Mouse (Mus musculus): ENCODE measurements around the gene Tmem79. TPM values are rescaled to one million over a fixed set of nuclear protein-coding genes. Genes with fewer than 3 reads are reported as not detected.

Gene Tmem79
- total and polyA plus RNA-seq, 3 experiments, result 1.1 to 3.8 (median 2.7) TPM

- no peaks in the 10 kb centered on the region for H3K27me3 ChIP-seq (ENCODE audit: insufficient read depth, low read length)
- H3K4me3 ChIP-seq (ENCODE audit: low read depth, low read length), result no peak overlapping the region
- TF ChIP-seq GATA2 (IDR thresholded peaks at IDR 0.05; ENCODE audit: borderline replicate concordance, low read depth, low read length) (no peak), CTCF (IDR thresholded peaks at IDR 0.05; ENCODE audit: low read depth, low read length) (no peak), GATA1 (IDR thresholded peaks at IDR 0.05; ENCODE audit: borderline replicate concordance, low read length) (no peak), POLR2AphosphoS5 (IDR thresholded peaks at IDR 0.05; ENCODE audit: insufficient replicate concordance, low read depth, low read length) (no peak), TAL1 (conservative IDR thresholded peaks at IDR 0.05; ENCODE audit: low read depth, low read length) (no peak)
- ATAC-seq (ENCODE audit: extremely low read depth, insufficient number of reproducible peaks, low FRiP score, poor library complexity, severe bottlenecking) (no peak), DNase-seq (ENCODE audit: low spot score) (no peak)
- H3K36me3 ChIP-seq (replicated peaks), result peaks cover 54% of the 10 kb centered on the region
- H3K9me3 ChIP-seq (replicated peaks), result no peaks in the 10 kb centered on the region
- H3K4me1 ChIP-seq (ENCODE audit: insufficient read depth, low read depth, low read length), result peaks cover 65% of the 10 kb centered on the region
These were observed 3.1 kb upstream of the Tmem79 start for GRCm38 (mm10) chr3:88339006-88339405.

- Histone ChIP-seq H3K36me3 (replicated peaks) (peaks cover 54% of the 10 kb centered on the region), H3K4me3 (ENCODE audit: low read depth, low read length) (no peak overlapping the region), H3K9me3 (replicated peaks) (no peaks in the 10 kb centered on the region), H3K4me1 (ENCODE audit: insufficient read depth, low read depth, low read length) (peaks cover 67% of the 10 kb centered on the region), H3K27me3 (ENCODE audit: insufficient read depth, low read length) (no peaks in the 10 kb centered on the region)
- ATAC-seq (ENCODE audit: extremely low read depth, insufficient number of reproducible peaks, low FRiP score, poor library complexity, severe bottlenecking) (peak; percentile 58), DNase-seq (ENCODE audit: low spot score) (no peak)
- peak; percentile 60 for TF ChIP-seq TAL1 (conservative IDR thresholded peaks at IDR 0.05; ENCODE audit: low read depth, low read length)
- no peak for TF ChIP-seq CTCF (IDR thresholded peaks at IDR 0.05; ENCODE audit: low read depth, low read length)
These were observed 2.4 kb upstream of the Tmem79 start for GRCm38 (mm10) chr3:88338316-88338715.

GRCm38 (mm10) chr3:88337367-88338020 lies 1.5 kb upstream of the Tmem79 start:
- ATAC-seq (ENCODE audit: extremely low read depth, insufficient number of reproducible peaks, low FRiP score, poor library complexity, severe bottlenecking) (no peak; the same call in 1 of the 2 replicates), DNase-seq (ENCODE audit: low spot score) (peak; percentile 35)
- no peaks in the 10 kb centered on the region for H3K27me3 ChIP-seq (ENCODE audit: insufficient read depth, low read length)
- H3K4me3 ChIP-seq (ENCODE audit: low read depth, low read length), result peak overlapping the region; percentile 86
- H3K36me3 ChIP-seq (replicated peaks), result peaks cover 54% of the 10 kb centered on the region
- no peak for TF ChIP-seq TAL1 (conservative IDR thresholded peaks at IDR 0.05; ENCODE audit: low read depth, low read length)
- TF ChIP-seq GATA2 (IDR thresholded peaks at IDR 0.05; ENCODE audit: borderline replicate concordance, low read depth, low read length), result no peak
- TF ChIP-seq GATA1 (IDR thresholded peaks at IDR 0.05; ENCODE audit: borderline replicate concordance, low read length), result no peak
- TF ChIP-seq CTCF (IDR thresholded peaks at IDR 0.05; ENCODE audit: low read depth, low read length), result no peak
- no peak for TF ChIP-seq POLR2AphosphoS5 (IDR thresholded peaks at IDR 0.05; ENCODE audit: insufficient replicate concordance, low read depth, low read length)
- H3K9me3 ChIP-seq (replicated peaks), result no peaks in the 10 kb centered on the region
- H3K4me1 ChIP-seq (ENCODE audit: insufficient read depth, low read depth, low read length), result peaks cover 63% of the 10 kb centered on the region

GRCm38 (mm10) chr3:88335436-88336053 lies 403 bp downstream of the Tmem79 start:
- Histone ChIP-seq H3K4me3 (ENCODE audit: low read depth, low read length) (peak overlapping the region; percentile 86), H3K9me3 (replicated peaks) (no peaks in the 10 kb centered on the region), H3K36me3 (replicated peaks) (peaks cover 44% of the 10 kb centered on the region), H3K27me3 (ENCODE audit: insufficient read depth, low read length) (no peaks in the 10 kb centered on the region), H3K4me1 (ENCODE audit: insufficient read depth, low read depth, low read length) (peaks cover 48% of the 10 kb centered on the region)
- DNase-seq (ENCODE audit: low spot score) (no peak), ATAC-seq (ENCODE audit: extremely low read depth, insufficient number of reproducible peaks, low FRiP score, poor library complexity, severe bottlenecking) (no peak)
- TF ChIP-seq TAL1 (conservative IDR thresholded peaks at IDR 0.05; ENCODE audit: low read depth, low read length) (no peak), GATA1 (IDR thresholded peaks at IDR 0.05; ENCODE audit: borderline replicate concordance, low read length) (no peak), POLR2AphosphoS5 (IDR thresholded peaks at IDR 0.05; ENCODE audit: insufficient replicate concordance, low read depth, low read length) (no peak), GATA2 (IDR thresholded peaks at IDR 0.05; ENCODE audit: borderline replicate concordance, low read depth, low read length) (no peak), CTCF (IDR thresholded peaks at IDR 0.05; ENCODE audit: low read depth, low read length) (no peak)

GRCm38 (mm10) chr3:88334902-88335435 lies 979 bp downstream of the Tmem79 start:
- Histone ChIP-seq H3K4me1 (ENCODE audit: insufficient read depth, low read depth, low read length) (peaks cover 46% of the 10 kb centered on the region), H3K36me3 (replicated peaks) (peaks cover 47% of the 10 kb centered on the region), H3K4me3 (ENCODE audit: low read depth, low read length) (peak overlapping the region; percentile 86), H3K27me3 (ENCODE audit: insufficient read depth, low read length) (no peaks in the 10 kb centered on the region), H3K9me3 (replicated peaks) (no peaks in the 10 kb centered on the region)
- DNase-seq (ENCODE audit: low spot score), result no peak
- TF ChIP-seq TAL1 (conservative IDR thresholded peaks at IDR 0.05; ENCODE audit: low read depth, low read length) (no peak), POLR2AphosphoS5 (IDR thresholded peaks at IDR 0.05; ENCODE audit: insufficient replicate concordance, low read depth, low read length) (no peak), GATA1 (IDR thresholded peaks at IDR 0.05; ENCODE audit: borderline replicate concordance, low read length) (no peak), CTCF (IDR thresholded peaks at IDR 0.05; ENCODE audit: low read depth, low read length) (no peak), GATA2 (IDR thresholded peaks at IDR 0.05; ENCODE audit: borderline replicate concordance, low read depth, low read length) (no peak)
- ATAC-seq (ENCODE audit: extremely low read depth, insufficient number of reproducible peaks, low FRiP score, poor library complexity, severe bottlenecking), result no peak

GRCm38 (mm10) chr3:88334029-88334658 lies 1.8 kb downstream of the Tmem79 start:
- Histone ChIP-seq H3K4me3 (ENCODE audit: low read depth, low read length) (peak overlapping the region; percentile 4; the same call in 1 of the 2 replicates), H3K9me3 (replicated peaks) (no peaks in the 10 kb centered on the region), H3K4me1 (ENCODE audit: insufficient read depth, low read depth, low read length) (peaks cover 44% of the 10 kb centered on the region), H3K36me3 (replicated peaks) (peaks cover 51% of the 10 kb centered on the region), H3K27me3 (ENCODE audit: insufficient read depth, low read length) (no peaks in the 10 kb centered on the region)
- no peak for ATAC-seq (ENCODE audit: extremely low read depth, insufficient number of reproducible peaks, low FRiP score, poor library complexity, severe bottlenecking)
- no peak for TF ChIP-seq GATA2 (IDR thresholded peaks at IDR 0.05; ENCODE audit: borderline replicate concordance, low read depth, low read length)
- TF ChIP-seq CTCF (IDR thresholded peaks at IDR 0.05; ENCODE audit: low read depth, low read length), result no peak
- TF ChIP-seq TAL1 (conservative IDR thresholded peaks at IDR 0.05; ENCODE audit: low read depth, low read length), result no peak
- TF ChIP-seq POLR2AphosphoS5 (IDR thresholded peaks at IDR 0.05; ENCODE audit: insufficient replicate concordance, low read depth, low read length), result no peak
- no peak for TF ChIP-seq GATA1 (IDR thresholded peaks at IDR 0.05; ENCODE audit: borderline replicate concordance, low read length)
- peak; percentile 25 for DNase-seq (ENCODE audit: low spot score)
